ENCODE assay signal across 8 mouse cellular contexts in the genomic region with DNA sequence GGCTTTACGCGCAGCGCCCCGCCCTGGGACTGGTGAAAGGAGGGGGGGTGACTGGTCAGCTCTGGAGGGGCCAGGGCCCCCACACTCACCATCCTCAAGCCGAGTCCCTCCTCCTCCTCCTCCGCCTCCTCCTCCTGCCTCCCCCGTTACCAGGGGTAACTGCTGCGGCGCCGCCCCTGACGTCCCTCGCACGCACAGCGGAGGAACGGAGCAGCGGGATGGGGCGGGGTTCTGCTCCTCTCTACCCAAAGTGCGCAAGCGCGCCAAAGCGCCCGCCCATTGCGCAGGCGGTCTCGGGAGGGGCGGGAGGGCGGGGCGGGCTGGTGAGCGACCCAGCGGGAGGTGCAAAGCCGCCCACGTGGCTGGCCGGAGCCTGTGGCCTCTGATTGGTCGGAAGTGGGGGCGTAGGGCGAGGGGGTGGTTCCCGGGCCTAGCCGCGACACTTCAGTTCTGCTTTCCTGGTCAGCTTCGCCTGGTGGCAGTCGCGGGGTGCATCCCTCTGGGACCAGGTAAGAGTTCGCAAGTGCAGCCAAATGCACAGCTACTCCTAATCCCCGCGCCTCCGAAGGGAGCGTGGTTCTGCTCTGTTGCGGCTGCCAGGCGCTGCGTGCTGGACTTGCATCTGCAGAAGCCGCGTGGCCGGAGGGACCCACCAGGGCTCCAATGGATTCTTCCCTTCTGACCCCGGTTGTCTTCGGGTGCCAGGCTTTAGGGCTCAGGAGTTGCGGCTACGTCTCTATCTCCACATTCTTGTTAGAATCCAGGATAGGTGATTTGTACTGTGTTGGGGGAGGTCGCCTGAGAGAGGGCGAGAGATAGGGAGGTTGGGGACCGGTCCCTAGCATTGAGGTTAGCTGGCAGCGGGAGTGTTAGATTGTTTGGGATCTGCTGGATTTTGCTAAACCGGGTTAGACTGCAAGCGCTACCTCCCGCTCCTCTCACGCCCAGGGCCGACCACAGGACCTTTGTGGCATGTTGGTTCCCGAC. TPM values are rescaled to one million over a fixed set of nuclear protein-coding genes. Genes with fewer than 3 reads are reported as not detected.
A peak's percentile ranks its signal among the peaks of the same experiment; 100 is the strongest.
DNase-seq lines count a peak whose midpoint lies in the region; ATAC-seq and TF ChIP-seq lines count a peak whose summit lies in the region.

A gene (minus strand): TSS at position 248 of the 987 bp plus-strand sequence.
A gene (plus strand): TSS at position 415 of the 987 bp plus-strand sequence.

- H3K9ac ChIP-seq in forebrain, embryonic 16.5 days (replicated peaks; ENCODE audit: low read depth, low read length): peak within 1 kb of the TSS; percentile 80
- peak within 1 kb of the TSS; percentile 67 for H3K9ac ChIP-seq in lung, embryonic 14.5 days

- TF ChIP-seq CTCF in G1E (IDR thresholded peaks at IDR 0.05; ENCODE audit: low read depth, low read length): no peak
- TF ChIP-seq CTCF in layer of hippocampus, adult 2 months (conservative IDR thresholded peaks at IDR 0.05): peak; percentile 57
- TF ChIP-seq CTCF in lung, embryonic 14.5 days (IDR thresholded peaks at IDR 0.05; ENCODE audit: low read depth): peak; percentile 52
- TF ChIP-seq CTCF in olfactory bulb, adult 2 months (IDR thresholded peaks at IDR 0.05; ENCODE audit: insufficient read depth, low read depth, low read length): peak; percentile 15; the same call in 1 of the 2 replicates
- no peak; the same call in 1 of the 2 replicates for TF ChIP-seq CTCF in thymus, adult 2 months (IDR thresholded peaks at IDR 0.05; ENCODE audit: borderline replicate concordance, control insufficient read depth, extremely low read depth, insufficient read depth, low read length, poor library complexity)

- H3K27me3 ChIP-seq in G1E (ENCODE audit: insufficient read depth, low read length): no peaks in the 10 kb centered on the region
- H3K27me3 ChIP-seq in forebrain, embryonic 16.5 days (replicated peaks; ENCODE audit: control insufficient read depth, insufficient read depth, low read length): no peaks in the 10 kb centered on the region
- H3K27me3 ChIP-seq in lung, embryonic 14.5 days (ENCODE audit: insufficient read depth, low read length): no peaks in the 10 kb centered on the region
- no peaks in the 10 kb centered on the region for H3K27me3 ChIP-seq in thymus, adult 2 months (ENCODE audit: control insufficient read depth, insufficient read depth, low read length)

- peak within 1 kb of the TSS; percentile 90 for H3K4me2 ChIP-seq in forebrain, embryonic 16.5 days (ENCODE audit: low read length)
- H3K4me2 ChIP-seq in lung, embryonic 14.5 days: peak within 1 kb of the TSS; percentile 80

- H3K9me3 ChIP-seq in G1E (replicated peaks): no peaks in the 10 kb centered on the region
- no peaks in the 10 kb centered on the region for H3K9me3 ChIP-seq in forebrain, embryonic 16.5 days (ENCODE audit: control insufficient read depth, low read length)
- no peaks in the 10 kb centered on the region for H3K9me3 ChIP-seq in lung, embryonic 14.5 days (ENCODE audit: low read depth, low read length)

- peak within 1 kb of the TSS; percentile 84 for H3K27ac ChIP-seq in forebrain, embryonic 16.5 days (ENCODE audit: low read length)
- peak within 1 kb of the TSS; percentile 97 for H3K27ac ChIP-seq in layer of hippocampus, adult 2 months
- H3K27ac ChIP-seq in lung, embryonic 14.5 days (ENCODE audit: low read depth): peak within 1 kb of the TSS; percentile 69
- peak within 1 kb of the TSS; percentile 32 for H3K27ac ChIP-seq in olfactory bulb, adult 2 months (ENCODE audit: insufficient read depth, low read depth, low read length)
- no peak within 1 kb of the TSS for H3K27ac ChIP-seq in thymus, adult 2 months (ENCODE audit: control insufficient read depth, insufficient read depth, low read length)

- peak; percentile 94 for ATAC-seq in G1E (ENCODE audit: extremely low read depth, insufficient number of reproducible peaks, low FRiP score, poor library complexity, severe bottlenecking)
- peak; percentile 98 for ATAC-seq in forebrain, embryonic 16.5 days
- peak; percentile 96 for ATAC-seq in lung, embryonic 14.5 days (ENCODE audit: insufficient read depth)

- peak; percentile 99 for DNase-seq in G1E (ENCODE audit: low spot score)
- peak; percentile 95 to 96 for DNase-seq in cerebellum, adult 18-20 months
- peak; percentile 89 to 91 for DNase-seq in heart, postnatal 36 days
- DNase-seq in layer of hippocampus, adult 2 months (ENCODE audit: low spot score in 2 of 2): peak; percentile 91 to 93
- DNase-seq in lung, embryonic 14.5 days: peak; percentile 98
- peak; percentile 92 for DNase-seq in thymus, adult 2 months

- peak within 1 kb of the TSS; percentile 79 for H3K4me3 ChIP-seq in G1E (ENCODE audit: low read depth, low read length)
- H3K4me3 ChIP-seq in forebrain, embryonic 16.5 days (replicated peaks; ENCODE audit: low read length): peak within 1 kb of the TSS; percentile 61
- H3K4me3 ChIP-seq in layer of hippocampus, adult 2 months: peak within 1 kb of the TSS; percentile 92
- H3K4me3 ChIP-seq in lung, embryonic 14.5 days (ENCODE audit: low read depth, low read length): peak within 1 kb of the TSS; percentile 61
- peak within 1 kb of the TSS; percentile 58 for H3K4me3 ChIP-seq in olfactory bulb, adult 2 months (ENCODE audit: insufficient read depth, low read depth, low read length)
- peak within 1 kb of the TSS; percentile 58 for H3K4me3 ChIP-seq in thymus, adult 2 months (ENCODE audit: control insufficient read depth, insufficient read depth, low read length)

- peaks cover 32% of the 10 kb centered on the region for H3K4me1 ChIP-seq in G1E (ENCODE audit: insufficient read depth, low read depth, low read length)
- peaks cover 25% of the 10 kb centered on the region for H3K4me1 ChIP-seq in forebrain, embryonic 16.5 days (replicated peaks; ENCODE audit: control insufficient read depth, insufficient read depth, low read length)
- H3K4me1 ChIP-seq in lung, embryonic 14.5 days (ENCODE audit: insufficient read depth): 0 out of 2 replicates have a peak, but pooled peaks cover 7% of the 10 kb centered on the region
- peaks cover 2% of the 10 kb centered on the region; the same call in 1 of the 2 replicates for H3K4me1 ChIP-seq in olfactory bulb, adult 2 months (ENCODE audit: control insufficient read depth, insufficient read depth, low read length)
- peaks cover 9% of the 10 kb centered on the region for H3K4me1 ChIP-seq in thymus, adult 2 months (replicated peaks; ENCODE audit: control insufficient read depth, insufficient read depth, low read length)

- no peaks in the 10 kb centered on the region for H3K36me3 ChIP-seq in G1E (replicated peaks)
- no peaks in the 10 kb centered on the region for H3K36me3 ChIP-seq in forebrain, embryonic 16.5 days (ENCODE audit: control insufficient read depth, insufficient read depth)
- no peaks in the 10 kb centered on the region for H3K36me3 ChIP-seq in lung, embryonic 14.5 days (ENCODE audit: insufficient read depth)
- H3K36me3 ChIP-seq in thymus, adult 2 months (ENCODE audit: control insufficient read depth, insufficient read depth, low read length): no peaks in the 10 kb centered on the region

- intact Hi-C loops in heart, postnatal 36 days (cut with DNase I): no loop called here

- peak; percentile 41 for TF ChIP-seq POLR2A in olfactory bulb, adult 2 months (IDR thresholded peaks at IDR 0.05; ENCODE audit: insufficient read depth, low read depth, low read length)
- TF ChIP-seq POLR2A in thymus, adult 2 months (IDR thresholded peaks at IDR 0.05; ENCODE audit: control insufficient read depth, extremely low read depth, insufficient read depth, low read length, poor library complexity): 0 out of 2 replicates have a peak, but pooled peaks have one; percentile 27

- WGBS in forebrain, embryonic 16.5 days: under 1% methylated on average over 54 of the region's 67 CpGs
- under 1% methylated on average over 64 of the region's 67 CpGs for WGBS in lung, embryonic 14.5 days
- under 1% methylated on average over 67 of the region's 67 CpGs for WGBS in olfactory bulb, adult 2 months
- WGBS in thymus, adult 2 months: 1% methylated on average over 65 of the region's 67 CpGs

RNA-seq across cellular contexts. Expression of the first gene that starts in this region (rescaled TPM):
- 5.2 and 12.0 TPM in 2 replicates for total RNA-seq in G1E (2014; fragmentation: Nextera tagmentation)
- 16.4 and 18.9 TPM in 2 replicates for total RNA-seq in G1E (2017)
- 6.6 and 7.9 TPM in 2 replicates for polyA plus RNA-seq in G1E (2012)
- polyA plus RNA-seq in forebrain, embryonic 16.5 days (2015; fragmentation: Nextera tagmentation; extraction: Ambion mirVana): 226 and 246 TPM in 2 replicates
- 10 to 100 TPM; 38.5 to 40.4 TPM for total RNA-seq in heart, postnatal 36 days (2021)
- 100 to 1,000 TPM; 122 to 129 TPM for total RNA-seq in layer of hippocampus, adult 2 months (2021)
- polyA plus RNA-seq in lung, embryonic 14.5 days (2014; fragmentation: Nextera tagmentation; extraction: Ambion mirVana): 78.6 and 85.4 TPM in 2 replicates
- not detected in 2 replicates for polyA plus RNA-seq in olfactory bulb, adult 2 months (2012; ENCODE audit: insufficient read depth, insufficient read length, low replicate concordance, missing spikeins)
- 17.0 and 21.6 TPM in 2 replicates for polyA plus RNA-seq in thymus, adult 2 months (2012; rRNA removed)

RNA-seq across cellular contexts. Expression of the second gene that starts in this region (rescaled TPM):
- total RNA-seq in G1E (2014; fragmentation: Nextera tagmentation) (0.83 and 5.9 TPM in 2 replicates), G1E (2017) (2.3 and 2.8 TPM in 2 replicates)
- polyA plus RNA-seq in G1E (2012): 0.74 and 1.6 TPM in 2 replicates
- 14.3 and 14.8 TPM in 2 replicates for polyA plus RNA-seq in forebrain, embryonic 16.5 days (2015; fragmentation: Nextera tagmentation; extraction: Ambion mirVana)
- total RNA-seq in heart, postnatal 36 days (2021): 1 to 10 TPM; 3.1 to 3.5 TPM
- total RNA-seq in layer of hippocampus, adult 2 months (2021): 1 to 10 TPM; 7.4 to 8.3 TPM
- 22.2 and 24.9 TPM in 2 replicates for polyA plus RNA-seq in lung, embryonic 14.5 days (2014; fragmentation: Nextera tagmentation; extraction: Ambion mirVana)
- not detected in 2 replicates for polyA plus RNA-seq in olfactory bulb, adult 2 months (2012; ENCODE audit: insufficient read depth, insufficient read length, low replicate concordance, missing spikeins)
- 5.6 and 6.5 TPM in 2 replicates for polyA plus RNA-seq in thymus, adult 2 months (2012; rRNA removed)

Comparison
In these comparisons a context has a peak if more than half of its experiments do, and no peak if none do; other contexts are left out.
1. CTCF ChIP-seq: peak in layer of hippocampus, adult 2 months (single experiment), lung, embryonic 14.5 days (single experiment) and olfactory bulb, adult 2 months (single experiment); none in G1E (single experiment) and thymus, adult 2 months (single experiment).
2. Peak in every context shown above with its lines, with median percentiles within 50 percentile points of each other: ATAC-seq, DNase-seq and H3K4me3 ChIP-seq.